Mouse (Mus musculus) limb, embryonic 11.5 days (tissue): ENCODE results near the gene Dnah2. TPM values are rescaled to one million over a fixed set of nuclear protein-coding genes. Genes with fewer than 3 reads are reported as not detected.

Source experiments
- ATAC-seq: fragments of 200-750 bp; cut with Nextera tagmentation; 2 replicates; pipeline ENCODE4 v1.8.0; 2017; ENCODE audit warnings: low read depth; ENCODE audit not compliant: insufficient number of reproducible peaks, low FRiP score, low TSS enrichment
- DNase-seq: peaks from one replicate; pipeline ENCODE4 v3.0.0-alpha.2; 2015; ENCODE audit warnings: low spot score
- H3K27ac ChIP-seq: fragments of 300-500 bp; sonication (generic); replicated peaks from 2 replicates; pipeline ENCODE4 v1.5.1; 2014; ENCODE audit warnings: low read depth, mild to moderate bottlenecking, low read length
- H3K27me3 ChIP-seq: fragments of 300-500 bp; sonication (generic); 2 replicates; pipeline ENCODE4 v1.6.1; 2014; ENCODE audit warnings: mild to moderate bottlenecking, low read length, mixed read lengths; ENCODE audit not compliant: control insufficient read depth, insufficient read depth
- H3K36me3 ChIP-seq: fragments of 300-500 bp; sonication (generic); 2 replicates; pipeline ENCODE4 v1.6.1; 2014; ENCODE audit warnings: mild to moderate bottlenecking, low read length, moderate library complexity, mixed read lengths; ENCODE audit not compliant: control insufficient read depth, insufficient read depth
- H3K4me1 ChIP-seq: fragments of 300-500 bp; sonication (generic); 2 replicates; pipeline ENCODE4 v1.6.1; 2014; ENCODE audit warnings: low read length, mixed read lengths; ENCODE audit not compliant: control insufficient read depth, insufficient read depth
- H3K4me2 ChIP-seq: fragments of 300-500 bp; sonication (generic); 2 replicates; pipeline ENCODE4 v1.6.1; 2014; ENCODE audit warnings: low read depth, mild to moderate bottlenecking, moderate library complexity; ENCODE audit not compliant: severe bottlenecking
- H3K4me3 ChIP-seq: fragments of 300-500 bp; sonication (generic); 2 replicates; pipeline ENCODE4 v1.5.1; 2014; ENCODE audit warnings: low read depth, low read length
- H3K9ac ChIP-seq: fragments of 300-500 bp; sonication (generic); 2 replicates; pipeline ENCODE4 v1.6.1; 2014; ENCODE audit warnings: mild to moderate bottlenecking, low read length
- H3K9me3 ChIP-seq: fragments of 300-500 bp; sonication (generic); 2 replicates; pipeline ENCODE4 v1.6.1; 2016; ENCODE audit warnings: low read length; ENCODE audit not compliant: control insufficient read depth
- WGBS: fragments of 180-500 bp; shearing (Covaris S2); extraction: QIAGEN DNeasy Blood & Tissue Kit; methylation state at CpG from one replicate; pipeline ENCODE4 v1.1.7; 2014; 5-methylcytosine and 5-hydroxymethylcytosine counted together
- polyA plus RNA-seq: library from polyadenylated mRNA; unstranded; fragments of >200 nt; fragmentation: Nextera tagmentation; extraction: Ambion mirVana; gene quantifications from 2 replicates; pipeline ENCODE4 v1.2.1, GENCODE M21; 2014

The Dnah2 gene
- 0.87 and 1.4 TPM in 2 replicates for polyA plus RNA-seq

- no peak within 1 kb of the TSS for H3K9ac ChIP-seq
- DNase-seq (no peak), ATAC-seq (no peak)
- H3K9me3 ChIP-seq: 0 out of 2 replicates have a peak, but pooled peaks cover 2% of the 10 kb centered on the region
- H3K4me2 ChIP-seq: no peak within 1 kb of the TSS
- H3K27ac ChIP-seq: no peak within 1 kb of the TSS
- H3K27me3 ChIP-seq: no peaks in the 10 kb centered on the region
- H3K36me3 ChIP-seq: no peaks in the 10 kb centered on the region
- peaks cover 13% of the 10 kb centered on the region for H3K4me1 ChIP-seq
- no peak within 1 kb of the TSS for H3K4me3 ChIP-seq
- WGBS: 35% methylated on average over 12 of the region's 12 CpGs
Observed at GRCm38 (mm10) chr11:69549060-69549656, at the start of gene Dnah2. Gene Dnah2, minus strand, starts transcription at chr11:69549110.

GRCm38 (mm10) chr11:69594853-69595252 lies 45.9 kb upstream of the Dnah2 start:
- no peak overlapping the region for H3K27ac ChIP-seq
- H3K4me3 ChIP-seq: no peak overlapping the region
- 98% methylated on average over 6 of the region's 6 CpGs for WGBS
- ATAC-seq (no peak), DNase-seq (no peak)
- H3K4me2 ChIP-seq: no peak overlapping the region
- H3K4me1 ChIP-seq: peaks cover 6% of the 10 kb centered on the region
- peaks cover 22% of the 10 kb centered on the region for H3K36me3 ChIP-seq
- no peaks in the 10 kb centered on the region for H3K9me3 ChIP-seq
- no peaks in the 10 kb centered on the region for H3K27me3 ChIP-seq
- no peak overlapping the region for H3K9ac ChIP-seq

- no peak for DNase-seq
- ATAC-seq: no peak
- H3K4me3 ChIP-seq: no peak overlapping the region
- no peak overlapping the region for H3K27ac ChIP-seq
- H3K9me3 ChIP-seq: no peaks in the 10 kb centered on the region
- H3K4me1 ChIP-seq: no peaks in the 10 kb centered on the region
- no peak overlapping the region for H3K4me2 ChIP-seq
- 90% methylated on average over 4 of the region's 4 CpGs for WGBS
- H3K27me3 ChIP-seq: no peaks in the 10 kb centered on the region
- peaks cover 39% of the 10 kb centered on the region for H3K36me3 ChIP-seq
- H3K9ac ChIP-seq: no peak overlapping the region
Observed at GRCm38 (mm10) chr11:69592799-69593198, 43.9 kb upstream of the Dnah2 start.

- Histone ChIP-seq H3K36me3 (peaks cover 39% of the 10 kb centered on the region), H3K9me3 (no peaks in the 10 kb centered on the region), H3K27me3 (no peaks in the 10 kb centered on the region), H3K4me1 (no peaks in the 10 kb centered on the region), H3K27ac (no peak overlapping the region), H3K4me2 (no peak overlapping the region), H3K9ac (no peak overlapping the region), H3K4me3 (no peak overlapping the region)
- DNase-seq: no peak
- ATAC-seq: no peak
- 87% methylated on average over 7 of the region's 7 CpGs for WGBS
Observed at GRCm38 (mm10) chr11:69591899-69592637, 43.2 kb upstream of the Dnah2 start.

GRCm38 (mm10) chr11:69591424-69591823 lies 42.5 kb upstream of the Dnah2 start:
- no peak overlapping the region for H3K4me3 ChIP-seq
- H3K9ac ChIP-seq: no peak overlapping the region
- peaks cover 39% of the 10 kb centered on the region for H3K36me3 ChIP-seq
- no peak for DNase-seq
- no peak for ATAC-seq
- H3K9me3 ChIP-seq: no peaks in the 10 kb centered on the region
- no peaks in the 10 kb centered on the region for H3K4me1 ChIP-seq
- no peak overlapping the region for H3K27ac ChIP-seq
- H3K27me3 ChIP-seq: no peaks in the 10 kb centered on the region
- no peak overlapping the region for H3K4me2 ChIP-seq
- WGBS: 84% methylated on average over 3 of the region's 3 CpGs

GRCm38 (mm10) chr11:69590622-69591021 lies 41.7 kb upstream of the Dnah2 start:
- WGBS: 94% methylated on average over 8 of the region's 8 CpGs
- H3K4me1 ChIP-seq: no peaks in the 10 kb centered on the region
- H3K9me3 ChIP-seq: no peaks in the 10 kb centered on the region
- ATAC-seq (no peak), DNase-seq (no peak)
- no peak overlapping the region for H3K4me3 ChIP-seq
- H3K36me3 ChIP-seq: peaks cover 39% of the 10 kb centered on the region
- no peak overlapping the region for H3K9ac ChIP-seq
- no peaks in the 10 kb centered on the region for H3K27me3 ChIP-seq
- no peak overlapping the region for H3K27ac ChIP-seq
- no peak overlapping the region for H3K4me2 ChIP-seq

GRCm38 (mm10) chr11:69589207-69589834 lies 40.4 kb upstream of the Dnah2 start:
- Histone ChIP-seq H3K9ac (no peak overlapping the region), H3K4me2 (no peak overlapping the region), H3K4me1 (no peaks in the 10 kb centered on the region), H3K4me3 (no peak overlapping the region), H3K27me3 (no peaks in the 10 kb centered on the region), H3K36me3 (peaks cover 39% of the 10 kb centered on the region), H3K9me3 (no peaks in the 10 kb centered on the region), H3K27ac (no peak overlapping the region)
- DNase-seq (no peak), ATAC-seq (no peak)
- WGBS: 92% methylated on average over 22 of the region's 22 CpGs

GRCm38 (mm10) chr11:69585718-69586325 lies 36.9 kb upstream of the Dnah2 start:
- H3K4me1 ChIP-seq: 0 out of 2 replicates have a peak, but pooled peaks cover 4% of the 10 kb centered on the region
- no peak overlapping the region for H3K27ac ChIP-seq
- WGBS: 87% methylated on average over 7 of the region's 7 CpGs
- H3K36me3 ChIP-seq: peaks cover 23% of the 10 kb centered on the region
- DNase-seq: no peak
- H3K9me3 ChIP-seq: no peaks in the 10 kb centered on the region
- no peak for ATAC-seq
- H3K4me2 ChIP-seq: no peak overlapping the region
- H3K27me3 ChIP-seq: no peaks in the 10 kb centered on the region
- H3K4me3 ChIP-seq: no peak overlapping the region
- no peak overlapping the region for H3K9ac ChIP-seq
